In genomic region chr19:33960887-33961286, GRCm38 (mm10) we compare ENCODE assay signal across 23 mouse cellular contexts. TPM values are rescaled to one million over a fixed set of nuclear protein-coding genes. Genes with fewer than 3 reads are reported as not detected.
"Had no signal": no experiment of that assay in that cellular context is flagged by ENCODE, and none has a peak within 500 bp of the region (broad histone marks: within the 10 kb centered on the region; RNA-seq: fewer than 3 reads in every experiment).

Gene Lipf, plus strand, starts transcription at chr19:33961187.

- H3K4me3 ChIP-seq: neural tube, embryonic 13.5 days; neural tube, embryonic 15.5 days; stomach, embryonic 15.5 days had no signal

- H3K4me2 ChIP-seq: neural tube, embryonic 13.5 days; neural tube, embryonic 15.5 days; stomach, embryonic 15.5 days had no signal

- H3K36me3 ChIP-seq: neural tube, embryonic 13.5 days; neural tube, embryonic 15.5 days; stomach, embryonic 15.5 days had no signal

- DNase-seq: retina, postnatal 1 day; right cerebral cortex, adult 18-20 months; right cerebral cortex, postnatal 14 days; right cerebral cortex, postnatal 25 days; right cerebral cortex, postnatal 4 days; spleen, adult 18-20 months; thymus, adult 18-20 months; thymus, adult 2 months; thymus, postnatal 14 days; thymus, postnatal 25 days; thymus, postnatal 36 days; thymus, postnatal 4 days had no signal

- H3K27me3 ChIP-seq: neural tube, embryonic 13.5 days; neural tube, embryonic 15.5 days; stomach, embryonic 15.5 days had no signal

- H3K9me3 ChIP-seq: neural tube, embryonic 13.5 days; neural tube, embryonic 15.5 days; stomach, embryonic 15.5 days had no signal

- H3K9ac ChIP-seq: neural tube, embryonic 13.5 days; neural tube, embryonic 15.5 days; stomach, embryonic 15.5 days had no signal

- H3K4me1 ChIP-seq: neural tube, embryonic 13.5 days; neural tube, embryonic 15.5 days; stomach, embryonic 15.5 days had no signal

- H3K27ac ChIP-seq: neural tube, embryonic 13.5 days; neural tube, embryonic 15.5 days; stomach, embryonic 15.5 days; stomach, postnatal 0 days had no signal

RNA-seq across cellular contexts. Expression of gene Lipf, which starts in this region (rescaled TPM):
- total RNA-seq: neutrophil, adult 5-6 weeks had no signal
- polyA plus RNA-seq: neural tube, embryonic 13.5 days; neural tube, embryonic 14.5 days; neural tube, embryonic 15.5 days; small intestine, adult 2 months; spleen, adult 2 months; stomach, embryonic 14.5 days; stomach, embryonic 15.5 days; stomach, embryonic 16.5 days; stomach, postnatal 0 days; urinary bladder, adult 2 months had no signal
